Mouse (Mus musculus): Measurements from ENCODE around the gene Ptk6. TPM values are rescaled to one million over a fixed set of nuclear protein-coding genes. Genes with fewer than 3 reads are reported as not detected.

The Ptk6 gene
- polyA plus RNA-seq, 1 experiment from 2014 or later: not detected

DNA sequence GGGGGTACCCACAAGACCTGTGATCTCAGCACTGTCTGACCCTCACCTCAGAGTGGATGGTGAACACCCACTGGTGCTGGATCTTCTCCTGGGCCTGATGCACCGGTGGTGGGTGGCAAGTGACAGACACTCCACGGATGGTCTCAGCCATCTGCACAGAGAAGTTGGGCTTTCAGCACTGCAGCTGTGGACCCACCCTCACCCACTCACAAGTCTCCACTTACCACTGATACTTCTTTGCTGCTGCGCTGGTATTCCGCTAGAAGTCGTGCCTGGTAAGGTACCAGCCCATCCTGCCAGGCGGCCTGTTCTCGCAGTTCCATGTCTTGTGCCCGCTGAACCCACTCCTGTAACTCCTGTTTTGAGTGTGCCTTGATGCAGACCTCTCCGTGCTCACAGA is 36.7 kb upstream of the Ptk6 start:
- Histone ChIP-seq H3K4me3 (ENCODE audit: low read depth, low read length) (no peak overlapping the region), H3K9ac (ENCODE audit: low read depth, low read length) (no peak overlapping the region), H3K27ac (ENCODE audit: low read depth, low read length) (no peak overlapping the region), H3K9me3 (ENCODE audit: control insufficient read depth, low read length) (no peaks in the 10 kb centered on the region), H3K36me3 (ENCODE audit: control insufficient read depth, insufficient read depth, low read length) (no peaks in the 10 kb centered on the region), H3K4me1 (replicated peaks; ENCODE audit: control insufficient read depth, insufficient read depth, low read length) (peaks cover 9% of the 10 kb centered on the region), H3K27me3 (replicated peaks; ENCODE audit: control insufficient read depth, insufficient read depth, low read length) (no peaks in the 10 kb centered on the region), H3K4me2 (no peak overlapping the region)
- DNase-seq (ENCODE audit: low spot score) (no peak), ATAC-seq (replicated peaks; ENCODE audit: low FRiP score) (no peak)
- 90% methylated on average over 9 of the region's 9 CpGs for WGBS

- no peaks in the 10 kb centered on the region for H3K27me3 ChIP-seq (replicated peaks; ENCODE audit: control insufficient read depth, insufficient read depth, low read length)
- H3K27ac ChIP-seq (ENCODE audit: low read depth, low read length): no peak overlapping the region
- 67% methylated on average over 2 of the region's 2 CpGs for WGBS
- no peaks in the 10 kb centered on the region for H3K36me3 ChIP-seq (ENCODE audit: control insufficient read depth, insufficient read depth, low read length)
- ATAC-seq (replicated peaks; ENCODE audit: low FRiP score) (no peak), DNase-seq (ENCODE audit: low spot score) (no peak)
- peaks cover 8% of the 10 kb centered on the region for H3K4me1 ChIP-seq (replicated peaks; ENCODE audit: control insufficient read depth, insufficient read depth, low read length)
- no peaks in the 10 kb centered on the region for H3K9me3 ChIP-seq (ENCODE audit: control insufficient read depth, low read length)
- H3K4me3 ChIP-seq (ENCODE audit: low read depth, low read length): no peak overlapping the region
- H3K9ac ChIP-seq (ENCODE audit: low read depth, low read length): no peak overlapping the region
- H3K4me2 ChIP-seq: no peak overlapping the region
These were observed 36.3 kb upstream of the Ptk6 start for GRCm38 (mm10) chr2:181238861-181239260.

- no peaks in the 10 kb centered on the region for H3K36me3 ChIP-seq (ENCODE audit: control insufficient read depth, insufficient read depth, low read length)
- 82% methylated on average over 10 of the region's 10 CpGs for WGBS
- H3K4me2 ChIP-seq: no peak overlapping the region
- no peak overlapping the region for H3K9ac ChIP-seq (ENCODE audit: low read depth, low read length)
- H3K27ac ChIP-seq (ENCODE audit: low read depth, low read length): no peak overlapping the region
- ATAC-seq (replicated peaks; ENCODE audit: low FRiP score): no peak
- H3K27me3 ChIP-seq (replicated peaks; ENCODE audit: control insufficient read depth, insufficient read depth, low read length): no peaks in the 10 kb centered on the region
- no peak overlapping the region for H3K4me3 ChIP-seq (ENCODE audit: low read depth, low read length)
- no peak for DNase-seq (ENCODE audit: low spot score)
- H3K9me3 ChIP-seq (ENCODE audit: control insufficient read depth, low read length): no peaks in the 10 kb centered on the region
- peaks cover 6% of the 10 kb centered on the region for H3K4me1 ChIP-seq (replicated peaks; ENCODE audit: control insufficient read depth, insufficient read depth, low read length)
These were observed 35.6 kb upstream of the Ptk6 start for GRCm38 (mm10) chr2:181238091-181238610.

DNA sequence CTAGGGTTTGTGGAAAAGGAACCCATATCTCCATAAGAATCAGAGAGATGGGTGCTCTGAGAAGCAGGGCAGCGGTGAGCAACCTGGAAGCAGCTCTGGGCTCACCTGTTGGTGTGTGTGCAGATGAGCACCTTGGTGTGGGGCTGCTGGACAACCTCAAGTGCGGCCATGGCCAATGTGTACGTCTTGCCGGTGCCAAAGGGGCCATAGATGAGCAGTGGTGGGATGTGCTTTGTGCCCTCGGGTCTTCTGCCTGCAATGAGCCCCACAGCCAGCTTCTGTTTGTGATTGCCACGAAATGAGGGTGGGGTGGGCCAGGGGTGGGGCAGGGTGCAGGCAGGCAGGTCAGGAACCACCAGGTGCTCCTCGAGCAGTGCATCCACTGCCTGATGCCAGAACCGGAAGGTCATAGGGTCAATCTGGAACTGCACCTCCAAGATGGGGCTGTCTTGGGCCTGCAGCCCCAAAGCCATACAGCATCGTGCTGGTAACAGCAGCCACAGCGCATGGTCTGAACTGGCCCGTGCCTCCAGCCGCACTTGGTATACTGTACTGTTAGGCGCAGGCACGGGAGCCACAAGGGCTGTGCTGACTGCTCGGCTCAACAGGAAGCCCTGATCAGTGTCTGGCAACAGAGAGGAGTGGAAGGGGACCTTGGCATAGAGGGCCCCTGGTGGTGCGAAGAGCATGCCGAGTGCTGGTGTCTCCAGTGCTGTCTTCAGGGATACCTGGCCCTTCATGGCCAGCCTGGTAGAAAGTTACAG is 34.8 kb upstream of the Ptk6 start:
- Histone ChIP-seq H3K36me3 (ENCODE audit: control insufficient read depth, insufficient read depth, low read length) (no peaks in the 10 kb centered on the region; the same call in 1 of the 2 replicates), H3K27ac (ENCODE audit: low read depth, low read length) (no peak overlapping the region), H3K4me2 (no peak overlapping the region), H3K4me1 (replicated peaks; ENCODE audit: control insufficient read depth, insufficient read depth, low read length) (peaks cover 5% of the 10 kb centered on the region), H3K9ac (ENCODE audit: low read depth, low read length) (no peak overlapping the region), H3K9me3 (ENCODE audit: control insufficient read depth, low read length) (no peaks in the 10 kb centered on the region), H3K27me3 (replicated peaks; ENCODE audit: control insufficient read depth, insufficient read depth, low read length) (no peaks in the 10 kb centered on the region), H3K4me3 (ENCODE audit: low read depth, low read length) (no peak overlapping the region)
- ATAC-seq (replicated peaks; ENCODE audit: low FRiP score) (no peak), DNase-seq (ENCODE audit: low spot score) (no peak)
- WGBS: 86% methylated on average over 17 of the region's 17 CpGs

- H3K4me3 ChIP-seq (ENCODE audit: low read depth, low read length): no peak overlapping the region
- H3K4me2 ChIP-seq: no peak overlapping the region
- no peak for DNase-seq (ENCODE audit: low spot score)
- H3K9ac ChIP-seq (ENCODE audit: low read depth, low read length): no peak overlapping the region
- H3K27ac ChIP-seq (ENCODE audit: low read depth, low read length): no peak overlapping the region
- ATAC-seq (replicated peaks; ENCODE audit: low FRiP score): no peak
- WGBS: 83% methylated on average over 23 of the region's 23 CpGs
- H3K27me3 ChIP-seq (replicated peaks; ENCODE audit: control insufficient read depth, insufficient read depth, low read length): no peaks in the 10 kb centered on the region
- no peaks in the 10 kb centered on the region; the same call in 1 of the 2 replicates for H3K36me3 ChIP-seq (ENCODE audit: control insufficient read depth, insufficient read depth, low read length)
- H3K4me1 ChIP-seq (replicated peaks; ENCODE audit: control insufficient read depth, insufficient read depth, low read length): no peaks in the 10 kb centered on the region; the same call in 1 of the 2 replicates
- no peaks in the 10 kb centered on the region for H3K9me3 ChIP-seq (ENCODE audit: control insufficient read depth, low read length)
These were observed 33.3 kb upstream of the Ptk6 start for GRCm38 (mm10) chr2:181235681-181236566.

- H3K4me1 ChIP-seq (replicated peaks; ENCODE audit: control insufficient read depth, insufficient read depth, low read length): no peaks in the 10 kb centered on the region
- no peaks in the 10 kb centered on the region for H3K27me3 ChIP-seq (replicated peaks; ENCODE audit: control insufficient read depth, insufficient read depth, low read length)
- WGBS: 86% methylated on average over 11 of the region's 11 CpGs
- ATAC-seq (replicated peaks; ENCODE audit: low FRiP score) (no peak), DNase-seq (ENCODE audit: low spot score) (no peak)
- no peak overlapping the region for H3K9ac ChIP-seq (ENCODE audit: low read depth, low read length)
- H3K27ac ChIP-seq (ENCODE audit: low read depth, low read length): no peak overlapping the region
- H3K36me3 ChIP-seq (ENCODE audit: control insufficient read depth, insufficient read depth, low read length): no peaks in the 10 kb centered on the region; the same call in 1 of the 2 replicates
- no peak overlapping the region for H3K4me2 ChIP-seq
- no peak overlapping the region for H3K4me3 ChIP-seq (ENCODE audit: low read depth, low read length)
- no peaks in the 10 kb centered on the region for H3K9me3 ChIP-seq (ENCODE audit: control insufficient read depth, low read length)
These were observed 32.1 kb upstream of the Ptk6 start for GRCm38 (mm10) chr2:181234680-181235079.

GRCm38 (mm10) chr2:181233443-181233842 is 30.9 kb upstream of the Ptk6 start:
- DNase-seq (ENCODE audit: low spot score): no peak

GRCm38 (mm10) chr2:181231171-181231570 is 28.6 kb upstream of the Ptk6 start:
- WGBS: 78% methylated on average over 20 of the region's 20 CpGs
- Histone ChIP-seq H3K4me1 (replicated peaks; ENCODE audit: control insufficient read depth, insufficient read depth, low read length) (no peaks in the 10 kb centered on the region), H3K9ac (ENCODE audit: low read depth, low read length) (no peak overlapping the region), H3K4me2 (no peak overlapping the region), H3K4me3 (ENCODE audit: low read depth, low read length) (no peak overlapping the region), H3K9me3 (ENCODE audit: control insufficient read depth, low read length) (no peaks in the 10 kb centered on the region), H3K27ac (ENCODE audit: low read depth, low read length) (no peak overlapping the region), H3K36me3 (ENCODE audit: control insufficient read depth, insufficient read depth, low read length) (no peaks in the 10 kb centered on the region; the same call in 1 of the 2 replicates), H3K27me3 (replicated peaks; ENCODE audit: control insufficient read depth, insufficient read depth, low read length) (no peaks in the 10 kb centered on the region)
- DNase-seq (ENCODE audit: low spot score) (no peak), ATAC-seq (replicated peaks; ENCODE audit: low FRiP score) (no peak)

More at GRCm38 (mm10) chr2:181233443-181233842, 30.9 kb upstream of the Ptk6 start:
- no peak for ATAC-seq (replicated peaks; ENCODE audit: low FRiP score)
- no peak overlapping the region for H3K9ac ChIP-seq (ENCODE audit: low read depth, low read length)
- no peaks in the 10 kb centered on the region for H3K9me3 ChIP-seq (ENCODE audit: control insufficient read depth, low read length)
- no peaks in the 10 kb centered on the region for H3K27me3 ChIP-seq (replicated peaks; ENCODE audit: control insufficient read depth, insufficient read depth, low read length)
- H3K4me2 ChIP-seq: no peak overlapping the region
- no peak overlapping the region for H3K27ac ChIP-seq (ENCODE audit: low read depth, low read length)
- no peak overlapping the region for H3K4me3 ChIP-seq (ENCODE audit: low read depth, low read length)
- no peaks in the 10 kb centered on the region for H3K4me1 ChIP-seq (replicated peaks; ENCODE audit: control insufficient read depth, insufficient read depth, low read length)
- WGBS: 90% methylated on average over 15 of the region's 15 CpGs
- H3K36me3 ChIP-seq (ENCODE audit: control insufficient read depth, insufficient read depth, low read length): no peaks in the 10 kb centered on the region; the same call in 1 of the 2 replicates
